Mouse (Mus musculus) limb, embryonic 15.5 days (tissue): ENCODE measurements around the gene Chat. TPM values are rescaled to one million over a fixed set of nuclear protein-coding genes. Genes with fewer than 3 reads are reported as not detected.
A peak's percentile ranks its signal among the peaks of the same experiment; 100 is the strongest.
"Not testable (repeated sequence)": the region's sequence is repeated elsewhere in the genome, so short reads cannot be mapped to it uniquely, and the experiment has no call there.

ENCODE experiments used
- ATAC-seq: fragments of 200-750 bp; cut with Nextera tagmentation; 2 replicates; pipeline ENCODE4 v1.8.0; 2017; ENCODE audit warnings: low read depth, moderate TSS enrichment; ENCODE audit not compliant: insufficient number of reproducible peaks, low FRiP score, low TSS enrichment
- H3K27ac ChIP-seq: fragments of 300-500 bp; sonication (generic); 2 replicates; pipeline ENCODE4 v1.5.1; 2015; ENCODE audit warnings: moderate library complexity, mild to moderate bottlenecking, inconsistent platforms
- H3K27me3 ChIP-seq: fragments of 300-500 bp; sonication (generic); 2 replicates; pipeline ENCODE4 v1.6.1; 2015; ENCODE audit warnings: inconsistent platforms
- H3K36me3 ChIP-seq: fragments of 300-500 bp; sonication (generic); 2 replicates; pipeline ENCODE4 v1.6.1; 2015; ENCODE audit warnings: inconsistent platforms
- H3K4me1 ChIP-seq: fragments of 300-500 bp; sonication (generic); 2 replicates; pipeline ENCODE4 v1.6.1; 2015; ENCODE audit warnings: inconsistent platforms
- H3K4me2 ChIP-seq: fragments of 300-500 bp; sonication (generic); 2 replicates; pipeline ENCODE4 v1.6.1; 2015; ENCODE audit warnings: mild to moderate bottlenecking, inconsistent platforms
- H3K4me3 ChIP-seq: fragments of 300-500 bp; sonication (generic); 2 replicates; pipeline ENCODE4 v1.5.1; 2015; ENCODE audit warnings: mild to moderate bottlenecking, inconsistent platforms
- H3K9ac ChIP-seq: fragments of 300-500 bp; sonication (generic); 2 replicates; pipeline ENCODE4 v1.6.1; 2015; ENCODE audit warnings: inconsistent platforms
- H3K9me3 ChIP-seq: fragments of 300-500 bp; sonication (generic); 2 replicates; pipeline ENCODE4 v1.6.1; 2016; ENCODE audit warnings: inconsistent platforms
- WGBS: fragments of 180-500 bp; shearing (Covaris S2); methylation state at CpG from one replicate; pipeline ENCODE4 v1.1.7; 2015; 5-methylcytosine and 5-hydroxymethylcytosine counted together
- polyA plus RNA-seq: library from polyadenylated mRNA; unstranded; fragments of >200 nt; fragmentation: Nextera tagmentation; extraction: Ambion mirVana; gene quantifications from 2 replicates; pipeline ENCODE4 v1.2.1, GENCODE M21; 2015

Chat gene
- polyA plus RNA-seq, 1 experiment from 2014 or later, result not detected

- Histone ChIP-seq H3K27ac (no peak overlapping the region), H3K9me3 (no peaks in the 10 kb centered on the region), H3K4me3 (no peak overlapping the region), H3K36me3 (no peaks in the 10 kb centered on the region), H3K27me3 (no peaks in the 10 kb centered on the region), H3K4me2 (no peak overlapping the region), H3K4me1 (no peaks in the 10 kb centered on the region), H3K9ac (no peak overlapping the region)
- 30% methylated on average over 8 of the region's 8 CpGs for WGBS
- ATAC-seq, result no peak
Measured at GRCm38 (mm10) chr14:32443446-32443845, 22.3 kb downstream of the Chat start.

DNA sequence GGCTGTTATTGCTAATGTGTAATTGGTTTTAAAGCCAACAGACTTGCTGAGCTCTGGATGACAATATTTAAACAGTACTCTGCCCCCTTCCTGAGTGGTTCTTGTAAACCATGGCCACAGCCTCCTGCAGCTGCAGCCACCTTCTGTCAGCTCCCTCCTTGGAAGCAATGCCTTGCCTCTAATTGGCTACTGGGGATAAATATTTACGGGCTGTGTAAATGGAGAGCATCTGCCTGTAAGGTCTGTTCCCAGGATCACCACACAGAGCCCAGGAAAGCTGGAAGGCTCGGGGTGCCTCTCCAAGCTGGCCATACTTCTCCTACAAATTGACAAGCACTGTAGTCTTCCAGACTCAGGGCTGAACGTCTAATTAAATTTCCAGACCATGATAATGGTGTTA lies 26.0 kb downstream of the Chat start:
- no peak for ATAC-seq
- 13% methylated on average over 3 of the region's 3 CpGs for WGBS

GRCm38 (mm10) chr14:32439316-32439715 lies 26.5 kb downstream of the Chat start:
- no peaks in the 10 kb centered on the region for H3K4me1 ChIP-seq
- 43% methylated on average over 5 of the region's 5 CpGs for WGBS
- H3K4me2 ChIP-seq, result no peak overlapping the region
- H3K4me3 ChIP-seq, result no peak overlapping the region
- no peaks in the 10 kb centered on the region for H3K9me3 ChIP-seq
- no peaks in the 10 kb centered on the region for H3K36me3 ChIP-seq
- no peak overlapping the region for H3K9ac ChIP-seq
- H3K27ac ChIP-seq, result no peak overlapping the region
- ATAC-seq, result no peak
- H3K27me3 ChIP-seq, result no peaks in the 10 kb centered on the region

More for the DNA sequence above, 26.0 kb downstream of the Chat start:
- H3K4me3 ChIP-seq, result no peak overlapping the region
- H3K36me3 ChIP-seq, result no peaks in the 10 kb centered on the region
- no peak overlapping the region for H3K27ac ChIP-seq
- H3K27me3 ChIP-seq, result no peaks in the 10 kb centered on the region
- H3K9me3 ChIP-seq, result no peaks in the 10 kb centered on the region
- H3K9ac ChIP-seq, result no peak overlapping the region
- no peaks in the 10 kb centered on the region for H3K4me1 ChIP-seq
- H3K4me2 ChIP-seq, result no peak overlapping the region

GRCm38 (mm10) chr14:32437352-32437793 lies 28.4 kb downstream of the Chat start:
- H3K4me3 ChIP-seq, result no peak overlapping the region
- no peaks in the 10 kb centered on the region for H3K27me3 ChIP-seq
- H3K9ac ChIP-seq, result no peak overlapping the region
- no peaks in the 10 kb centered on the region for H3K4me1 ChIP-seq
- H3K36me3 ChIP-seq, result no peaks in the 10 kb centered on the region
- WGBS, result 32% methylated on average over 5 of the region's 5 CpGs
- H3K9me3 ChIP-seq, result no peaks in the 10 kb centered on the region
- no peak overlapping the region for H3K27ac ChIP-seq
- ATAC-seq, result no peak
- no peak overlapping the region for H3K4me2 ChIP-seq

- Histone ChIP-seq H3K9me3 (no peaks in the 10 kb centered on the region), H3K27ac (no peak overlapping the region), H3K27me3 (no peaks in the 10 kb centered on the region), H3K4me1 (no peaks in the 10 kb centered on the region), H3K4me2 (no peak overlapping the region), H3K36me3 (no peaks in the 10 kb centered on the region), H3K4me3 (no peak overlapping the region), H3K9ac (no peak overlapping the region)
- WGBS, result 24% methylated on average over 8 of the region's 8 CpGs
- ATAC-seq, result no peak
Measured at GRCm38 (mm10) chr14:32429030-32429602, 36.7 kb downstream of the Chat start.

DNA sequence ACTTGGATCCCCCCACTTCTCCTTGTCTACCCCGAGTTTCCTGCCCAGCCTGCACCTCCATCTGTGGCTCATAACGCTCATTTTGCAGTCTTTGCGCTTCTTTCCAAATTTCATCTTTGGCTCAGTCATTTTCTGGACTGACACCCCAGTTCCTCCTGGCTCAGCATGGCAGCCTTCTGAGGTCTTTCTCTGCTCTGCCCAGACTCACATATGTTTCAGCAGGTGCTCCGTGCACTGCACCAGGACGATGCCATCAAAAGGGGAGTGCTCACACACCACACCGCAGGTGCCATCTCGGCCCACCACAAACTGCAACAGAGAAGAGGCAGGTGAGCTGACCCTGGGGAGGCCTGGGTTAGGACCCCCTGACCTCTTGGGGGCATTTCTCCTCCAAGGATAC lies 41.8 kb downstream of the Chat start:
- 85% methylated on average over 7 of the region's 7 CpGs for WGBS

GRCm38 (mm10) chr14:32418747-32419146 lies 47.0 kb downstream of the Chat start:
- no peak for ATAC-seq
- Histone ChIP-seq H3K9ac (no peak overlapping the region), H3K27me3 (no peaks in the 10 kb centered on the region), H3K4me2 (no peak overlapping the region), H3K36me3 (no peaks in the 10 kb centered on the region), H3K9me3 (no peaks in the 10 kb centered on the region), H3K4me3 (no peak overlapping the region), H3K4me1 (no peaks in the 10 kb centered on the region), H3K27ac (no peak overlapping the region)
- 84% methylated on average over 11 of the region's 11 CpGs for WGBS

More for the DNA sequence above, 41.8 kb downstream of the Chat start:
- Histone ChIP-seq H3K9ac (no peak overlapping the region), H3K27ac (no peak overlapping the region), H3K36me3 (no peaks in the 10 kb centered on the region), H3K4me1 (no peaks in the 10 kb centered on the region), H3K9me3 (no peaks in the 10 kb centered on the region), H3K4me2 (no peak overlapping the region), H3K27me3 (no peaks in the 10 kb centered on the region), H3K4me3 (no peak overlapping the region)
- no peak for ATAC-seq

GRCm38 (mm10) chr14:32412075-32412474 lies 53.7 kb downstream of the Chat start:
- Histone ChIP-seq H3K27me3 (no peaks in the 10 kb centered on the region; the same call in 1 of the 2 replicates), H3K4me3 (no peak overlapping the region), H3K36me3 (no peaks in the 10 kb centered on the region), H3K9me3 (no peaks in the 10 kb centered on the region), H3K9ac (no peak overlapping the region), H3K4me2 (no peak overlapping the region), H3K4me1 (no peaks in the 10 kb centered on the region), H3K27ac (no peak overlapping the region)
- ATAC-seq, result no peak
- WGBS, result 76% methylated on average over 5 of the region's 5 CpGs

DNA sequence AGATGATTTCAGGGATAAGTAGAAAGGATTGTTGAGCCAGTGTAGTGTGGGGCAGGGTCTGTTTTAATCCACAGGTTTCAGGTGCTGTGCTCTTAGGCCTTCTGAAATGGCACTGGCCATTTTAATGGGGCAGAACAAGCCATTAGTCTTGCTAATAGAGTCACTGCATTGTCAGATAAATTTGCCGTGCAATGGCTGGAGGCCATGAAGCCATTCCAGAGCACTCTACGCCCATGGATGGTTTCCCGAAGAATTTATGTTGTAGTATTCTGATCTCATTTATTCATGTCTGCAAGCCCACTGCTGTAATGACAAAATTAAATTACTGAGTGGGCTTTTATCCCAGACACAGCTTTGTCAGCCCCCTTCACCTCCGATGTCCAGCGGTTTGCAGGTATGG lies 55.7 kb downstream of the Chat start:
- no peak for ATAC-seq
- H3K9me3 ChIP-seq, result no peaks in the 10 kb centered on the region
- WGBS, result 62% methylated on average over 5 of the region's 5 CpGs
- no peak overlapping the region for H3K9ac ChIP-seq
- no peaks in the 10 kb centered on the region for H3K36me3 ChIP-seq
- H3K4me3 ChIP-seq, result no peak overlapping the region
- H3K27me3 ChIP-seq, result no peaks in the 10 kb centered on the region; the same call in 1 of the 2 replicates
- H3K4me1 ChIP-seq, result no peaks in the 10 kb centered on the region
- no peak overlapping the region for H3K4me2 ChIP-seq
- no peak overlapping the region for H3K27ac ChIP-seq

DNA sequence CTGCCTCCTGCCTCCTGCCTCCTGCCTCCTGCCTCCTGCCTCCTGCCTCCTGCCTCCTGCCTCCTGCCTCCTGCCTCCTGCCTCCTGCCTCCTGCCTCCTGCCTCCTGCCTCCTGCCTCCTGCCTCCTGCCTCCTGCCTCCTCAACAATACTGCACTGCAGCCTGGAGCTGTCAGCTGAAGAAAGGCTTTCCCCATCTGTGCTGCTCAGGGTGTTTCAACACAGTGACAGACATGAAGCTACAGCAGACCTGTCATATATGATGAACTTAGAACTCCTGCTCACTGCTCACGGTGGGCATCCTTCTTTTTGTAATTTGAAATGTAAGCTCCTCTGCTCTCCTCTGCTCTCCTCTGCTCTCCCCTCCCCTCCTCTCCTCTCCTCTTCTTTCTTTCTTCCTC lies 60.4 kb downstream of the Chat start:
- H3K4me3 ChIP-seq, H3K4me1 ChIP-seq, H3K36me3 ChIP-seq, H3K9me3 ChIP-seq, H3K27ac ChIP-seq, ATAC-seq, H3K9ac ChIP-seq, H3K27me3 ChIP-seq, H3K4me2 ChIP-seq: not testable (repeated sequence)
- 76% methylated on average over 1 of the region's 1 CpGs for WGBS

GRCm38 (mm10) chr14:32388196-32388595 lies 77.6 kb downstream of the Chat start, which contains the start of gene 1700024G13Rik:
Gene 1700024G13Rik, minus strand, starts transcription at chr14:32388391.
- H3K27me3 ChIP-seq, result 0 out of 2 replicates have a peak, but pooled peaks cover 4% of the 10 kb centered on the region
- H3K4me1 ChIP-seq, result peaks cover 6% of the 10 kb centered on the region
- ATAC-seq, result peak; percentile 48; the same call in 1 of the 2 replicates
- WGBS, result 4% methylated on average over 13 of the region's 13 CpGs
- H3K36me3 ChIP-seq, result no peaks in the 10 kb centered on the region
- no peaks in the 10 kb centered on the region for H3K9me3 ChIP-seq
- H3K4me2 ChIP-seq, result no peak within 1 kb of the TSS
- H3K27ac ChIP-seq, result no peak within 1 kb of the TSS
- no peak within 1 kb of the TSS for H3K4me3 ChIP-seq
- H3K9ac ChIP-seq, result no peak within 1 kb of the TSS

GRCm38 (mm10) chr14:32381619-32382018 lies 84.2 kb downstream of the Chat start:
- H3K9me3 ChIP-seq, result no peaks in the 10 kb centered on the region
- H3K36me3 ChIP-seq, result no peaks in the 10 kb centered on the region
- H3K9ac ChIP-seq, result no peak overlapping the region
- H3K27ac ChIP-seq, result no peak overlapping the region
- no peak for ATAC-seq
- peaks cover 37% of the 10 kb centered on the region for H3K27me3 ChIP-seq
- 23% methylated on average over 15 of the region's 15 CpGs for WGBS
- no peak overlapping the region for H3K4me3 ChIP-seq
- no peak overlapping the region for H3K4me2 ChIP-seq
- peaks cover 8% of the 10 kb centered on the region; the same call in 1 of the 2 replicates for H3K4me1 ChIP-seq

DNA sequence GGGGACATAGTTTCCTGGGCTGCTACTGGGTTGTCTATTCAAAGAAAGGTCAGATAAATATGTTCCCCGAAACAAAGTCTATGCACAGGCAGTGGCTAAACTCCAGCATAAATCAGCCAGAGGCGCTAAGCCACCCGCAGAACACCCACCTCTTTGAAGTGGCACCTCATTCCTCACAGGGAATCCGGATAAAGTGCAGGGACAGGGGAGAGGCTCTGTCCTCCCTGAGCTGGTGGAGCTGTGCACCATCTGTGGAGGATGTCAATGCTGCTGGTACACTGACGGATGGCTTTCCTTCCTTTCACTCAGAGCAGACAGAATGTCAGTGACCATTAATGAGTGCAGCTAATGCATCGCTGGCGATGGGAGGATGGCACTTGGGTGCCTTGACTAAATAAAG lies 84.7 kb downstream of the Chat start:
- no peaks in the 10 kb centered on the region for H3K36me3 ChIP-seq
- peaks cover 8% of the 10 kb centered on the region; the same call in 1 of the 2 replicates for H3K4me1 ChIP-seq
- H3K9ac ChIP-seq, result no peak overlapping the region
- H3K4me2 ChIP-seq, result no peak overlapping the region
- WGBS, result 14% methylated on average over 7 of the region's 7 CpGs
- H3K9me3 ChIP-seq, result no peaks in the 10 kb centered on the region
- H3K4me3 ChIP-seq, result no peak overlapping the region
- no peak overlapping the region for H3K27ac ChIP-seq
- H3K27me3 ChIP-seq, result peaks cover 37% of the 10 kb centered on the region
- ATAC-seq, result no peak
